Mouse (Mus musculus) embryonic facial prominence, embryonic 10.5 days (tissue): ENCODE results near the gene Ylpm1. TPM values are rescaled to one million over a fixed set of nuclear protein-coding genes. Genes with fewer than 3 reads are reported as not detected.

Experiments used
- DNase-seq: peaks from one replicate; pipeline ENCODE4 v3.0.0-alpha.2; 2017; ENCODE audit warnings: low spot score
- H3K27ac ChIP-seq: fragments of 300-500 bp; sonication (generic); replicated peaks from 2 replicates; pipeline ENCODE4 v1.5.1; 2016; ENCODE audit warnings: mild to moderate bottlenecking
- H3K27me3 ChIP-seq: fragments of 300-500 bp; sonication (generic); replicated peaks from 2 replicates; pipeline ENCODE4 v1.6.1; 2016; ENCODE audit warnings: low read depth, mild to moderate bottlenecking; ENCODE audit not compliant: poor library complexity, severe bottlenecking
- H3K36me3 ChIP-seq: fragments of 300-500 bp; sonication (generic); replicated peaks from 2 replicates; pipeline ENCODE4 v1.6.1; 2016; ENCODE audit warnings: mild to moderate bottlenecking, moderate library complexity
- H3K4me1 ChIP-seq: fragments of 300-500 bp; sonication (generic); 2 replicates; pipeline ENCODE4 v1.6.1; 2016
- H3K4me3 ChIP-seq: fragments of 300-500 bp; sonication (generic); 2 replicates; pipeline ENCODE4 v1.5.1; 2016; ENCODE audit warnings: mild to moderate bottlenecking, moderate library complexity
- H3K9me3 ChIP-seq: fragments of 300-500 bp; sonication (generic); 2 replicates; pipeline ENCODE4 v1.6.1; 2016; ENCODE audit warnings: mild to moderate bottlenecking
- WGBS: fragments of 180-500 bp; shearing (Covaris S2); methylation state at CpG from one replicate; pipeline ENCODE4 v1.1.7; 2016; 5-methylcytosine and 5-hydroxymethylcytosine counted together
- polyA plus RNA-seq: library from polyadenylated mRNA; unstranded; fragments of >200 nt; fragmentation: Nextera tagmentation; extraction: Ambion mirVana; gene quantifications from 2 replicates; pipeline ENCODE4 v1.2.1, GENCODE M21; 2016

Gene Ylpm1
- polyA plus RNA-seq, 1 experiment from 2014 or later = 37.9 TPM

GRCm38 (mm10) chr12:84970428-84971096 is 25.6 kb upstream of the Ylpm1 start, which contains the start of the genes Fcf1 and Arel1:
Gene Fcf1 (plus strand): TSS chr12:84970897.
Gene Arel1 (minus strand): TSS chr12:84970900.
- peak within 1 kb of the TSS; percentile 85 for H3K27ac ChIP-seq

GRCm38 (mm10) chr12:84979264-84979862 is 16.8 kb upstream of the Ylpm1 start:
- DNase-seq = no peak
- peaks cover 96% of the 10 kb centered on the region for H3K36me3 ChIP-seq
- H3K9me3 ChIP-seq = no peaks in the 10 kb centered on the region
- no peaks in the 10 kb centered on the region for H3K4me1 ChIP-seq
- no peak overlapping the region for H3K4me3 ChIP-seq
- no peak overlapping the region for H3K27ac ChIP-seq
- 90% methylated on average over 2 of the region's 2 CpGs for WGBS
- no peaks in the 10 kb centered on the region for H3K27me3 ChIP-seq

More at GRCm38 (mm10) chr12:84970428-84971096, 25.6 kb upstream of the Ylpm1 start, which contains the start of the genes Fcf1 and Arel1:
- peaks cover 18% of the 10 kb centered on the region for H3K4me1 ChIP-seq
- peaks cover 30% of the 10 kb centered on the region for H3K36me3 ChIP-seq
- under 1% methylated on average over 42 of the region's 42 CpGs for WGBS
- peak; percentile 91 for DNase-seq
- H3K4me3 ChIP-seq = peak within 1 kb of the TSS; percentile 83
- H3K27me3 ChIP-seq = no peaks in the 10 kb centered on the region
- H3K9me3 ChIP-seq = no peaks in the 10 kb centered on the region

GRCm38 (mm10) chr12:84989456-84989855 is 6.7 kb upstream of the Ylpm1 start:
- Histone ChIP-seq H3K27me3 (no peaks in the 10 kb centered on the region), H3K4me3 (no peak overlapping the region), H3K4me1 (no peaks in the 10 kb centered on the region), H3K27ac (no peak overlapping the region), H3K9me3 (no peaks in the 10 kb centered on the region), H3K36me3 (peaks cover 10% of the 10 kb centered on the region)
- WGBS = 78% methylated on average over 4 of the region's 4 CpGs
- DNase-seq = no peak

DNA sequence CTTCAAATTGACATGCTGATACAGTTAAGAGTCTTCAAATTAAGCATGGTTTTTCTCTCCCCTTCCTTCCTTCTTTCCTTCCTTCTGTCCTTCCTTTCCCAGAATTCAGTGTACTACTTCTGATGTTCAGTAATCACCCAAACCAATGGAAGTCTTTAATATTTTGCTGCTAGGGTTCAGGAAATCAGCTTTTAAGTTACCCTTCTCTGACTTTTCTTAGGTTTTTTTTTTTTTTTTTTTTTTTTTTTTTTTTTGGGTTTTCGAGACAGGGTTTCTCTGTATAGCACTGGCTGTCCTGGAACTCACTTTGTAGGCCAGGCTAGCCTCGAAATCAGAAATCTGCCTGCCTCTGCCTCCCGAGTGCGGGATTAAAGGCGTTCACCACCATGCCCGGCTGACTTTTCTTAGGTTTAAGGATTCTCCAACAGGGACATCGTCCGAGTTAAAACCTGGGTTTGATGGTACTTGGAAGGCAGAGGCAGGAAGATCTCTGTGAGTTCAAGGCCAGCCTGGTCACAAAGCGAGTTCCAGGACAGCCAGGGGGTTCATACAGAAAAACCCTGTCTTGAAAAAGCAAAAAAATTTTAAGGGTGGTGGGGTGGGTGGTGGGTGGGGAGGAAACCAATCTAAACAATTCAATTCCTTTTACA is 884 bp upstream of the Ylpm1 start:
- H3K9me3 ChIP-seq = no peaks in the 10 kb centered on the region
- H3K4me3 ChIP-seq = peak overlapping the region; percentile 100
- DNase-seq = peak; percentile 10

GRCm38 (mm10) chr12:84996501-84997398 is 629 bp downstream of the Ylpm1 start:
- no peak for DNase-seq
- Histone ChIP-seq H3K27ac (peak overlapping the region; percentile 96), H3K4me3 (peak overlapping the region; percentile 100), H3K36me3 (peaks cover 30% of the 10 kb centered on the region), H3K27me3 (no peaks in the 10 kb centered on the region), H3K9me3 (no peaks in the 10 kb centered on the region), H3K4me1 (peaks cover 22% of the 10 kb centered on the region)
- under 1% methylated on average over 44 of the region's 44 CpGs for whole genome bisulfite sequencing

More for the DNA sequence above, 884 bp upstream of the Ylpm1 start:
- Histone ChIP-seq H3K36me3 (peaks cover 18% of the 10 kb centered on the region), H3K4me1 (peaks cover 22% of the 10 kb centered on the region), H3K27me3 (no peaks in the 10 kb centered on the region), H3K27ac (peak overlapping the region; percentile 96; the same call in 1 of the 2 replicates)
- 88% methylated on average over 9 of the region's 9 CpGs for WGBS

DNA sequence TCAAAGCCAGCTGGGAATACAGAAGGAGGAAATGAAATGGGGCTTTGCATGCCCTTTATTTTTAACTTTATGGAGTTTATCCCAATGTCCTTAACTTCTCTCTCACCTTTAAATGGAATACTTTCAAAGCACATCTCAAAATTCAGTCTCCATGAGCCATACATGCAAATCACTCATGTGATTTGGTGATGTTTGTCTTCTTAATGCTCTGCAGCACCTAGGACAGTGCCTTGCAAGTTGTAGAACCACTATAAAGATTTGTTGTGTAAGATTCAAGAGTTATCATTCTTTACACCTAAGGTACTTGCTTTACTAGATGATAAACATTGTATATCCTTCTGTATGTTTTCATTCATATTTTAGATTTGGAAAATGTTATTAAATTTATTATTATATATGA is 2.9 kb downstream of the Ylpm1 start:
- Histone ChIP-seq H3K36me3 (peaks cover 53% of the 10 kb centered on the region), H3K4me3 (peak overlapping the region; percentile 100), H3K4me1 (peaks cover 22% of the 10 kb centered on the region), H3K27me3 (no peaks in the 10 kb centered on the region), H3K27ac (no peak overlapping the region), H3K9me3 (peaks cover 8% of the 10 kb centered on the region; the same call in 1 of the 2 replicates)
- DNase-seq = no peak

DNA sequence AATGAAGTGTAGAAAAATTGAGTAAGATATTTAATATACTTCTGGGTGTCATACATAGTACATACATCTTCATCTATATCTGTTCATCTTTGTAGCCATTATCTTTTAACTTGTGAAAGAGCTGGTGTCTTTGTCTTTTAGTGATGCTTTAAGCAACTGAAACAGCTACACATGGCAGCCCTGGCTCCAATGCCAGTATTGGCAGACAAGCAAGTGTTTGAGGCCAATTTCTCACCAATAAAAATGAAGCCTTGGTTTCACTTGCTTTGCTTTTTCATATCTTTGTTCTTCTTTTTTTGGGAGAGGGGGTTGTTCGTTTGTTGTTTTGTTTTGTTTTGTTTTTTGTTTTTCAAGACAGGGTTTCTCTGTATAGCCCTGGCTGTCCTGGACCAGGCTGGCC is 10.1 kb downstream of the Ylpm1 start:
- 95% methylated on average over 1 of the region's 1 CpGs for WGBS
- H3K9me3 ChIP-seq = peaks cover 10% of the 10 kb centered on the region; the same call in 1 of the 2 replicates
- no peak overlapping the region for H3K27ac ChIP-seq
- peaks cover 69% of the 10 kb centered on the region for H3K36me3 ChIP-seq
- no peak overlapping the region for H3K4me3 ChIP-seq
- DNase-seq = no peak
- H3K4me1 ChIP-seq = no peaks in the 10 kb centered on the region
- no peaks in the 10 kb centered on the region for H3K27me3 ChIP-seq

- peaks cover 72% of the 10 kb centered on the region for H3K36me3 ChIP-seq
- DNase-seq = no peak
- H3K27me3 ChIP-seq = no peaks in the 10 kb centered on the region
- H3K27ac ChIP-seq = no peak overlapping the region
- no peak overlapping the region for H3K4me3 ChIP-seq
- peaks cover 10% of the 10 kb centered on the region; the same call in 1 of the 2 replicates for H3K9me3 ChIP-seq
- no peaks in the 10 kb centered on the region for H3K4me1 ChIP-seq
Observed at GRCm38 (mm10) chr12:85007021-85007420, 10.9 kb downstream of the Ylpm1 start.

DNA sequence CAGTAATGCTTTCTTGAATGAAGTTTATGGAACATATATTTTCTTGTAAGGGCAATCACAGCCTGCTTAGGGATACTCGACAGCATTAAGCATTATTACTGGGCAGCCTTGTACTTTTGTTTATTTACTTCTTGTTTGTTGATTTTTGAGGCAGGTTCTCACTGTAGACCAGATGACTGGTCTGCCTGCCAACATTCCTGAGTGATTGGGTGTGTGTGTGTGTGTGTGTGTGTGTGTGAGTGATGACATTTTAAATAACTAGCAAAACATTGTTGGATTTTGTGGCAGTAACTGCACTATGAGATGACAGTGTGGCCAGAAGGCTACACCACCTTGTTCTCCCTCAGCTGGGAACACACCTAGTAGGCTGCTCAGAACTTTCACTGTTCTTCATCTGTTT is 13.7 kb downstream of the Ylpm1 start:
- no peak overlapping the region for H3K4me3 ChIP-seq
- H3K27me3 ChIP-seq = no peaks in the 10 kb centered on the region
- no peak overlapping the region for H3K27ac ChIP-seq
- DNase-seq = no peak
- no peaks in the 10 kb centered on the region for H3K4me1 ChIP-seq
- H3K36me3 ChIP-seq = peaks cover 72% of the 10 kb centered on the region
- 97% methylated on average over 1 of the region's 1 CpGs for WGBS
- H3K9me3 ChIP-seq = 0 out of 2 replicates have a peak, but pooled peaks cover 2% of the 10 kb centered on the region

DNA sequence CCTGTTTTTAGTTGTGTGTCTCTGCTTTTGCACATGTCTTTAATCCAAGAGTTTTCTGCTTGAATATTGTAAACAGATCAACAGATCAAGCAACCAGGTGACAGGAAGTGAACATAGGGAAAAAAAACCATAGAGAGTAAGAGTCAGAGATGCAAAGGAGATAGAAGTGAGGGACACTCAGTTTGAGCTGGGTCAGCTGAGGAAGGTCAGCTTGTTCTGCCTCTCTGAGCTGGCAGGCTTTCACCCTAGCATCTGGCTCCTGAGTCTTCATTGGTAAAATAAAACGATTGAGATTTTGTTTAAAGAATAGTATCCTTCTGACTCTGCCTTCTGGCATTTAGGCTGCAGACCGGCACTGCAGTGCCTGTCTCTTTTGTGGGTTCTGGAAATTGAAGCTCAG is 14.4 kb downstream of the Ylpm1 start:
- H3K4me1 ChIP-seq = no peaks in the 10 kb centered on the region
- no peaks in the 10 kb centered on the region for H3K9me3 ChIP-seq
- H3K36me3 ChIP-seq = peaks cover 72% of the 10 kb centered on the region
- H3K27ac ChIP-seq = no peak overlapping the region
- H3K27me3 ChIP-seq = no peaks in the 10 kb centered on the region
- H3K4me3 ChIP-seq = no peak overlapping the region
- 92% methylated on average over 2 of the region's 2 CpGs for WGBS
- no peak for DNase-seq

DNA sequence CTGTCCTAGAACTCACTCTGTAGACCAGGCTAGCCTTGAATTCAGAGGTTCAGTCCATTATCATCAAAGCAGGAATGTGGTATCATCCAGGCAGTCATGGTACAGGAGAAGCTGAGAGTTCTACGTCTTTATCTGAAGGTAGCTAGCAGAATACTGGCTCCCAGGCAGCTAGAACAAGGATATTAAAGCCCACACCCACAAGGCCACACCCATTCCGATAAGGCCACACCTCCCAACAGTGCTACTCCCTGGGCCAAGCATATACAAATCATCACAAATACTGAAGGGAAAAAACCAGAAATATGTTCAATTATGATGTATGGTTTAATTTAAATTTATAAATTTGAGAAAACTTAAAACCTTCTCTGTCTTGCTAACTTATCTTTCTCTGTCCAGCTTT is 16.1 kb downstream of the Ylpm1 start:
- WGBS = 87% methylated on average over 2 of the region's 2 CpGs
- Histone ChIP-seq H3K4me3 (no peak overlapping the region), H3K27ac (no peak overlapping the region), H3K4me1 (no peaks in the 10 kb centered on the region), H3K9me3 (no peaks in the 10 kb centered on the region), H3K27me3 (no peaks in the 10 kb centered on the region), H3K36me3 (peaks cover 73% of the 10 kb centered on the region)
- no peak for DNase-seq

GRCm38 (mm10) chr12:85022071-85022470 is 25.9 kb downstream of the Ylpm1 start:
- Histone ChIP-seq H3K9me3 (no peaks in the 10 kb centered on the region), H3K36me3 (peaks cover 57% of the 10 kb centered on the region), H3K27ac (no peak overlapping the region), H3K4me1 (no peaks in the 10 kb centered on the region), H3K27me3 (no peaks in the 10 kb centered on the region), H3K4me3 (no peak overlapping the region)
- 97% methylated on average over 1 of the region's 1 CpGs for WGBS
- no peak for DNase-seq
